Mouse (Mus musculus) mature B cell (primary cell): ENCODE data around the gene Fat1.

Source experiments
- in situ Hi-C: fragments of 300-500 bp; cut with MboI; formaldehyde crosslinking; loops from 2 replicates; pipeline ENCODE4 v1.14.3; 2019

Fat1 gene

DNA sequence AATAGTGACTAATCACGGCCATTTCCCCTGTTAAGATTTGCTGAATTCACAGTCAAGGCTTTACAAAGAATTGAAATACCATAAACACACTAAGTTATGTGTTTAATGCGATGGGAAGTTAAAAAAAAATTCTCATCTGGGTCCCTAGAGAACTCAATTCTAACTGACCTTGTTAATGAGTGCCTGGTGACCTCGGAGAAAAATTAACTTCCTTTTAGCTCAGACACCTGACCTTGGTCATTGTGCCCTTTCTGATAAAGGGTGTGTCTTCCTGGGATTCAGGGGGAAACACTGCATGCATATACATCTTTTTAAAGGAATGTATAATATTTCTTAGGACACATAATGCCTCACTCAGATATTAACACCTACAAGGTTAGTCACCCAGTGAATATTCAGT, 68.8 kb downstream of the Fat1 start:
- in situ Hi-C loops: no loop called here

DNA sequence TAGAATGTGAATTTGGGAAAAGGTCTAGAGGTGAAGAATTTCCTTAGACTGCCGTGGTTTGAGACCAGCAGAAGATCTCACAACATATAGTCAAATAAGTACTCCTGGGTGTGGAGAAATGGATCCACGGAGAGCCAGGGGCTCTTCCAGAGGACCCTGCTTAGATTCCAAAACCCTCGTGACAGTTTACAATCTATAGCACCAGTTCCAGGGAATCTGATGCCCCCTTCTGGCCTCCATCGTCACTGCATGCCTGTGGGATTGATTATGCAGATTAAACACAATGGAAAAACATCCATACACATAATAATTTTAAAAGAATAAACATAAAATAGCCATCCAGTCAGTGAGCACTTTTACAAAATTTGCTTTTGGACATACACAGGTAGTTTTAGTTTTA, 75.4 kb downstream of the Fat1 start:
- in situ Hi-C loops: no loop called here

DNA sequence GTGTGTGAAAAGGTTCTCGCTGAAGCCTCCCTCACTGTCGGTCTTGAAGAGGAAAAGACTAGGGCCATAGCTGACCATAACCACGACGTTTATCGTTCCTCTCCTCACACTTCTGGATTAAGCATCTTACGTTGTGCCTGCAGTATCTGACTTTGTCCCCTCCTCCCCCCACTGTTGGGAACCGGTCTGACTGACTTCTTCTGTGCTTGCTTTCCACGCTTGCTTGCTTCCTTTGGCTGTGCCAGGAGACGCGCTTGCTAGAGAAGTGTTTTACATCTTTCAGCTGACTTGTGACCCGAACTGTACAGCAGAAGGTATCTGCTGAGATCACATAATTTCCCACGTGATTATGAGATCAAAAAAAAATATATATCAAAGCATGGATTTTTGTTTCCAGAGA, 76.5 kb downstream of the Fat1 start:
- in situ Hi-C loops: no loop called here

DNA sequence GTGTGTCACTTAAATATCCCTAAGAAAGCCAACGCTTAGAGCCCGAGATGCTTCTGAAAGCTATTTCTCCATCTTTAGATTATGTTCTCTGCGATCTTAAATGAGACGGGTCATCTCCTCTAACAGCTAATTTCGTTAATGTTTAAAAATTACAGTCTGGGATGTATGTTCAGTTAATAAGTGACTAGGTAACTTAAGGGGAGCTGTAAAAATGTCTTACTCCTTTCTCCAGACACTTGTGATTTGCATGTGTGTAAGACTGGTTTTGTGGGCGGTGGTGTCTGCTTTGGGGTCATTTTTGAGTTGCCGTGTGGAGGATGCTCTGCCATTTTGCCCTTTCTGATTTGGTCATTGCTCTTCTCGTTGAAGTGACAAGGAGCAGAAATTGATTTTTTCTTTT, 78.6 kb downstream of the Fat1 start:
- in situ Hi-C loops: no loop called here

DNA sequence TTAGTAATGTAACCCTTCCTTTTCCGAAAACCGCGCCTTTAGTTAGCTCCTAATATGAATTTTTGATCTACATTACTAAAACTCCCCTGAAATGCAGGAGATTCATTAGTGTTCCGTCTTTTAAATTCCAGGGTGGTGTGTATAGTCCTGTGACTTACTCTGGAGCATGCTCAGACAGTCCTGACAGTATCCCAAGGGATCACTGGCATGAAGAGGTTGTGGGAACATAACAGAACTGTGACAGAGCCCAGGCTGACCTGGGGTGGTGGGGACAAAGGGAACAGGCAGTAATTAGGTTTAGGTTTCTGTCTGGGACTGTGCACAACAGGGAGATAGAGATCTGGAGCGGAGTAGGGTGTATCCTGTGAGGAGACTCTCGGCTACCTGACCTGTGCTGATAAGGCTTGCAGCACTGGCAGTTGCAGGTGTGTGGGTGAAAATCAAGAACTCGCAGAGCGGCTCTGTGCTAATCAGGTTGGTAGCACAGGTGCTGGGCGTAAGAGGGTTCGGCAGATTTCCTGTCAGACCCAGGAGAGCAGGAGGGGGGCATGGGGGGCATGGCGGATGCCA, 79.3 kb downstream of the Fat1 start:
- in situ Hi-C loops: no loop called here

DNA sequence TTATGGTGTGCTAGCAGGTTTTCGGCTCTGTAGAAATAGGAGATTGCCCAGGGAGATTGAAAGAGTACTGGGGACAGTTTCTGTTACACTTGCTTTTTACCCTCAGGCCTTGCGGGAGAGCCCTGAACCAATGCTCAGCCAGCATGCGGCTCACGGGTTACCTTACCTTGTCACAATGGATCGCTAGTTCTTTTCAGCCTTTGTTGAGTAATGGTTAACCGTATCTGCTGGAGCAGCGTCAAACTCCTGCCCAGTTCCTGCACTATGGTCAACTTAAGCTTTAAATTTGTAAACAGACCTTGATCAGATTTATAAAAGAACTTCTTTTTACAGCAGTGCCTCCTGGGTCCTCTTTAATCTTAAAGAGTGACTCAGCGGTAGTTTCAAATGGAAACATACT, 80.6 kb downstream of the Fat1 start:
- in situ Hi-C loops: no loop called here

DNA sequence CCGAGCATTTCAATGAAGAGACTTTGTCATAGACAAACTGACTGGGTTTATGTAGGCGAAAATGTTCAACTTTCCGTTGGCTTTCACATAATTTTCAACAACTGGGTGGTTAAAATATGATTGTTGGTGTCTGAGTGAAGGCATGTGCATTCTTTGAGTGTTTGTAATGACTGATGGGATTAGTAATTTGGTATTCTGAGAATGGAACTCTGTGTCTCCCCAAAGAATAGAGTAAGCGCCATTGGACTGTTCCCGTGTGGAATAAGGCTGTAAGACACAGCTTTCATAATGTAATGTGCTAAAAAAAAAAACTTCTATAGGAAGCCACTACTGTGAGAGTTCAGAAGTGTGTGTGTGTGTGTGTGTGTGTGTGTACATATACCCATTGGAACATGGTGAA, 84.0 kb downstream of the Fat1 start:
- in situ Hi-C loops: no loop called here

DNA sequence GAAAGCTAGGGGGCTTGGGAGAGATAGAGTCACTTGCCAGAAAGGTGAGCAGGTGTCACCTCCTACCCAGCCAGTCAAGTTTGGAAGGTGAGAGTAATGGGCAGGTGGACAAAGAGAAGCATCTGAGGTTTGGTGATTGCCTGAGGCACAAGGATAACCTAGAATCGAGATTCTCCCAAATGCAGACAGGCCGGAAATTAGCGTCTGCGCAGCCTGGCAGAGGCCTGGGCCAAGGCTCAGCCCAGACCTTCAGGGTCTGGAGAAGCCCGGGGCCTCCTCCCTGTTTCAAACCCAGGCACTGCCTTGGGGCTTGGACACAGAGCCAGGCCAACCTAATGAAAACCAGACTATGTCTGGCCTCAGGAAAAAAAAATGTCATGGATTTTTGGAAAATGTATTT, 85.9 kb downstream of the Fat1 start:
- in situ Hi-C loops: no loop called here

DNA sequence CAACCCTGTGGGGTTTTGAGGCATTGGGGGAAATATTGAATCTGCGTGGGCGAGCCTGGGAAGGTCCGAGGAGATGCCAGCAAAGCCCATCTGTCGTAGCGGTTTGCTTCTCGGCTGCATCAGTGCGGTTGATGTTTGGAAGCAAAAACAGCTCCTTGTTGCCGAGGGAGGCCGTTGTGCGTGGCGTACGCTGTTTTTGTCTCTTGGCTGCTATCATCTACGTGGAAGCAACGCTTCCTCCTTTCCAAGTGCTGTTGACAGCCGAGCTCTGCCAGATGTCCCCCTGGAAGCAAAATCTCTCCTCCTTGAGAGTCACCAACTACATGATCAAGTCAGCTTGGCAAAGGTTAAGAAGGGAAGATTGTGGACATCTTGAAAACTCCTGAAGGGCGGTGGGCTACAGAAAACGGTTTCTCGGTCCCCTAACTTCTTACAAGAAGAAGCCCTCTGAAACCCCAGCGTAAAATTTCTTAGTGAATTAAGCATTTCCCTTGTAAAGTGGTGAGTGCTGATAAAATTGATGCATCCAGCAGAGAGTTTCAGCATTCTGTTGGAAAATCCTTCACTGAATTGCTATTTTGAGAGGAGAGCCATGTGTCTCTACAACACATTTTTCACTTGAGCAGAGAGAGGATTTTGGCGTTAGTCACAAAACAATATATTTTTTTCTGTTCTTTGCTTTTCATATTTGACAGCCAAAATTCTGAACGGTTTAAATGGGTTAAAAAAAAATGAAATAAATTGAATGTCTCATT, 86.8 kb downstream of the Fat1 start:
- in situ Hi-C loops: no loop called here

DNA sequence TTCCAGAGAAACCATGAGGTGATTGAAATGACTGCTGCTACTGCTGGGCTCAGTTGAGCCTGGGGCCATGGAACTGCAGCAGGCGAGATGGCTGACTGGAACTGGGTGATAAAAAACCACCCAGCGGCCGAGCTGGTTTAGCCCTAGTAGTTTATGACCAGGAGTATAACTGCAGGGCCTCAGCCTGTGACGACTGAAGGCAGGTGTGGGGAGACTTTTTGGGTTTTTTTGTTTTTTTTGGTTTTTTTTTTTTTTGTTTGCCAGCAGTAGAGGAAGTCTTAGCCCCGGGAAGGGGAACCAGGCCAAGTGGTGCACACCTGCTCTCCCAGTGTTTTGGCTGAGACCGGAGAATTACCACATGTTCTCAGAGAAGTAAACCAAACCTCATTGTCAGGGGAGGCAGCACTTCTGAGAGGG, 92.8 kb downstream of the Fat1 start:
- in situ Hi-C loops: no loop called here

DNA sequence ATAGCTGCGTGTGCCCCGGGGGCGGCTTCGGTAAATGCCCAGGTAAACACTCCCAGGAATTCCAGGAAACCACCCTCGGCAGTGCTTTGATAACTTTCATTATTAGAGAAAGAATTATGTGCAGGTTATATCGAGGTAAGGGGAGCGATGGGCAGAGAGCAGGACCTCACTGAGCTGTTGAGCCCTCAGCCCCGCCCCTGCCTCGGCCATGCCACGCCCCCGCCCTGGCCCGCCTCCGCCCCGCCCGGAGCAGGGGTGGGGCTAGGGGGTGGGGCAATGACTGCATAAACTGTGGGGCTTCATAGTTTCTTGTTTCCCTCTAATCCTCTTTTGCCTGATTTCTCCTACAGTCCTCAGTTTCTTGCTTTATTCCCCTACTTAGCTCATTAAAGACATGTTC, 103.1 kb downstream of the Fat1 start:
- in situ Hi-C loops: no loop called here

DNA sequence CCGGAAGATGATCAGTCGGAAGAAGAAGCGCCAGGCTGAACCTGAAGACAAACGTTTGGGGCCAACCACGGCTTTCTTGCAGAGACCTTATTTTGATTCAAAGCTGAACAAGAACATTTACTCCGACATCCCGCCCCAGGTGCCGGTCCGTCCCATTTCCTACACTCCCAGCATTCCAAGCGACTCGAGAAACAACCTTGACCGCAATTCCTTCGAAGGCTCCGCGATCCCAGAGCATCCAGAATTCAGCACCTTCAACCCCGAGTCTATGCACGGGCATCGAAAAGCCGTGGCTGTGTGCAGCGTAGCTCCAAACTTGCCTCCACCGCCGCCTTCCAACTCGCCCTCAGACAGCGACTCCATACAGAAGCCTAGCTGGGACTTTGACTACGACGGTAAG, 108.9 kb downstream of the Fat1 start:
- in situ Hi-C loops: no loop called here

DNA sequence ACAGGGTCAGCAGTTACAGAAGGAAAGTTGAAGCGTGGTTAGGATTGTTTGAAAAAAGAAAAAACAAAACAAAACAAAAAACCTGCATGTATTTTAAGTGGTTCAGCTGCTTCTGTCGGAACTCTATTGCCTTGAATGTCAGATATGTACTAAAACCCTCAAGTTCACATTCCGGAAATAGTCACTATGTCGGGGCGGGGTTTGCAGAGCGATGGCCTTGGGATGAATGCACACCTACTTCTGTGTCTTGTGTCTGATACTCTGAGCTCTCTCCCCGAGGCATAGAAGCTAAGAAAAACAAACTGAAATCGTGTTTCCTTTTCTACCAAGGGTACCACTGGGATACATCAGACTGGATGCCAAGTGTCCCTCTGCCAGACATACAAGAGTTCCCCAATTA, 115.2 kb downstream of the Fat1 start:
- in situ Hi-C loops: no loop called here

DNA sequence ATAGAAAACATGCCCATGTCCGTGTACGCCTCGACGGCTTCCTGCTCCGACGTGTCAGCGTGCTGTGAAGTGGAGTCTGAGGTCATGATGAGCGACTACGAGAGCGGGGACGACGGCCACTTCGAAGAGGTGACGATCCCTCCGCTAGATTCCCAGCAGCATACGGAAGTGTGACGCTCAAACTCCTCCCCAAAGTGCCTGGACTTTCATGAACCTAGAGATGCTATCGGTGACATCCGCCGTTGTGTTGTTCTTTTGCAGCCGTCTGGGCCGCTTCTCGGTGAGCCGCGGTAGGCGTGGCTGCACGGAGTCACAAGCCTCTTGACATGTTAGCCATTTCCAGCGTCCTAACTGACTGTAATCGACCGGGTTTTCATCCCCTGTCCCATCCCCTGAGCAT, 116.0 kb downstream of the Fat1 start:
- in situ Hi-C loops: no loop called here

DNA sequence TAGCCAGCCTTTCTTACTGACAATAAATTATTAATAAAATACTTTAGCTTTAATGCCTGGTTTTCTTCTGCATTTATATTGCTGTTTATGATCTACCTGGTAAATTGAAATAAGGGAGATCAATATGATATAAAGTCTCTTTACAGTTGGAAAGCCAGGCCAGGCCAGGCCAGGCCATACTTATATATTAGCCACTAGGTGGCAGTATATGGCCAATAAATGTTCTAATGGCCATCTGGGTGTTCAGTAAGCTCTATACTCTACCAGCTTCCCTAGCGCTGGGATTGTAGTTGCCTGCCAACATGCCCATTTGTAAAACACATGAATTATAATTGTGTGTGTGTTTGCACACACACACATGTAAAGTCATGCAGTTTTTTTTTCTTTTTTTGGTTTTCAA, 117.0 kb downstream of the Fat1 start:
- in situ Hi-C loops: no loop called here

DNA sequence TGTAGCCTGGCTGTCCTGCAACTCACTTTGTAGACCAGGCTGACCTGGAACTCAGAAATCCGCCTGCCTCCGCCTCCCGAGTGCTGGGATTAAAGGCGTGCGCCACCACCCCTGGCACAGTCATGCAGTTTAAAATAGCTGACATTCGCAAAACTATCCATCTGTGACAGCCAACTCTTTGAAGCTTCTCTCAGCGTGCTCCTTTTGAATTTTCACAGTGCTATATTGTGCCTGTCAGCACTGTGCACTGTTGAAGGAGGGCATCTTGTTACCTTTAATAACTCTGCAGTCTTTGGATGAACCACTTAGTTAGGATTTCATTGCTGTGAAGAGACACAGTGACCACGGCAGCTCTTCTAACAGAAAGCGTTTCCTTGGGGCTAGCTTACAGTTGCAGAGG, 117.4 kb downstream of the Fat1 start:
- in situ Hi-C loops: no loop called here

DNA sequence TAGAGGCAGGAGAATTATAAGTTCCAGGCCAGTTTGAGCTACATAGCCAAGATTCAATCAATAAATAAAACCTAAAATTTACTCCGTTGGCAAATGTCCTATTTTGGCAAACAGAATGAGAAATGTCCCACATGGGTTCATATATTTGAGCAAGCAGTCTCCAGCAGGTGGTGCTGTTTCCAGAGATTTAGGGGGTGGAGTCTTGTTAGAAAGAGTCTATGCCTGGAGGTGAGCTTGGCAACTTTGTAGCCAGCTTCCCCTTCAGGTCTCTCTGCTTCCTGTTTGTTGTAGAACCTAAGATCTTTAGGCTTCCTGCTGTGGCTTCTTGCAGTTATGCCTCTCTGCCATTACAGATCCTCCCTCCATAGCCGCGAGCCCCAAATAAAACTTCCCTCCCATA, 120.3 kb downstream of the Fat1 start:
- in situ Hi-C loops: no loop called here

DNA sequence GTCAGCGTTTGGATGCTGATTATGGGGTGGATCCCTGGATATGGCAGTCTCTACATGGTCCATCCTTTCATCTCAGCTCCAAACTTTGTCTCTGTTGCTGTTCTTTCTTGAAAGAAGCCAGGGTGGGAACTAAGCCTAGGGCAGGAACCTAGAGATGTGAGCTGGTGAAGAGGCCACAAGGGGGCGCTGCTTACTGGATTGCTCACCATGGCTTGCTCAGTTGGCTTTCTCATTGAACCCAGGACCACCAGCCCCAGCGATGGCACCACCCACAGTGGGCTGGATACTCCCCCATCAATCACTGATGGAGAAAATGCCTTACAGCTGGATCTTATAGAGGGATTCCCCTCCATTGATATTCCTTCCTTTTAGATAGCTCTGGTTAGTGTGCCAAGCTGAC, 121.6 kb downstream of the Fat1 start:
- in situ Hi-C loops: no loop called here

DNA sequence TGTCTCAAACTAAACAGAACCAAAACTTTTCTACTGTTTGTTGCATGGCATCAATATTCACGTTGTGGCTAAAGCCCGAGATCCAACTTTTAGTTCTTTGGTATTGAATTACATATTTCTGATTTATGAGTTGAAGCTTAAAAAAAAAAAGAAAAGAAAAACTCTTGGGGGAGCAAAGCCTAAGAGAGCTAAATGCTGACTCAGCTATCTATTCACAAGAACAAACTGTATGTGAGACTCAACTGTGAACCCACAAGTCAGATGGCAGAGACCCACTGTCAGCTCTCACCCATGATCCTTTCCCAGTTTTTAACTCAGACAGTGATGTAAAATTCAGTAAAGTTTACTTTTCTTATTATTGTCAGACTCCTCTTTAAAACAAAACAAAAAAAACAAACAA, 124.8 kb downstream of the Fat1 start:
- in situ Hi-C loops: no loop called here

DNA sequence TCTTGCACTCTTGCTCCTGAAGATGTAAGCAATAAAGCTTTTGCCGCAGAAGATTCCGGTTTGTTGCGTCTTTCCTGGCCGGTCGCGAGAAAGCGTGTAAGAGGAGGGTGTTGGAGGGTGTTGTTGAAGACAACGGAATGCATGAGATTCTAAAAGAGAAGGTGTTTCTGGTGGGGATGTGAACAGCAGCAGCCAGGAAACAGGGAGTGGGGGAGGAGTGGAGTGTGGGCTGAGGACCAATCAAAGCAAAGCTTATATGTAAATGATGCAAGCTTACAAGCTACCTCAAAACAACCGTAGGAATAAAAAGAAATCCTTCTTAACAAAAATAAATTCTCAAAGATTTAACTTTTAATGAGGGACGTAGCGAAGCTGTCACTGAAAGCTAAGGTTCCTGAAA, 127.1 kb downstream of the Fat1 start:
- in situ Hi-C loops: no loop called here

DNA sequence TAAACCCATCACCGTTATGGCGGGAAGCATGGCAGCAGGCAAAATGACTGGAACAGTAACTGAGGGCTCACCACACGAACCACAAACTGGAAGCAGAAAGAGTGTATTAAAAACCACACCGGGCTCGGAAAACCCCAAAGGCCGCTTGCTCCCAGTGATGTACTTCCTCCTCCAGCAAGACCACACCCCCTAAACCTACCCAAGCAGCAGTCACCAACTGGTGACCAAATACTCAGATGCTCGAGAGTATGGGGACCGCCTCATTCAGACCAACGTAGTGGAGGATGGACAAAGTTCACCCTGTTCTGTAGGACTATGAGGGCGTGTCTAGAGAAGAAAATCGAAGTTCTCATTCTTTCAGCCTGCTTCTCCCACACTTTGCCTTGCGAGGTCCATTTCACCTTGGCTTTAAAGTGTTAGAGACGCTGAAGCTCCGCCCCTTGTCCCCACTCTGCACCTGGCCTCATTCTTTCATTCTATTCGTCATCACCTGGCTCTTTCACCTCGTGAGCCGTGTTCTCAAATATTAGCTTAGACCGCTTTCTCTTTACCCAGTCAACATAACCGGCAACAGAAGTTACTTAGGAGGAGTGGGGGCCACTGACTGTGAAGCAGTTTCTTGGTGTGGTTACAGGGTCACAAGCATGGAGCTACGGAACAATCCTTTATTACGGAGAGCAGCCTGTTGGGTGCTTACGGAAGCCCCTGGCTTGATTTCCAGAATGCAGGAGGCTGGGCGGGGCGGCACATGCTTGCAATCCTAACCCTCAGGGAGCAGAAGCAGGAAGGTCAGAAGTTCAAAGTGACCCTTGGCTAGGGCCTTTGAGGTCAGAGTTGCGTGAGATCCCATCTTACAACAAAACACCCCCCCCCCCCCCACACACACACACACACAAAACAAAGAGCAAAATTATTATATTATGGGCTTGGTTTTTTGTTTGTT, 128.0 kb downstream of the Fat1 start:
- in situ Hi-C loops: no loop called here

DNA sequence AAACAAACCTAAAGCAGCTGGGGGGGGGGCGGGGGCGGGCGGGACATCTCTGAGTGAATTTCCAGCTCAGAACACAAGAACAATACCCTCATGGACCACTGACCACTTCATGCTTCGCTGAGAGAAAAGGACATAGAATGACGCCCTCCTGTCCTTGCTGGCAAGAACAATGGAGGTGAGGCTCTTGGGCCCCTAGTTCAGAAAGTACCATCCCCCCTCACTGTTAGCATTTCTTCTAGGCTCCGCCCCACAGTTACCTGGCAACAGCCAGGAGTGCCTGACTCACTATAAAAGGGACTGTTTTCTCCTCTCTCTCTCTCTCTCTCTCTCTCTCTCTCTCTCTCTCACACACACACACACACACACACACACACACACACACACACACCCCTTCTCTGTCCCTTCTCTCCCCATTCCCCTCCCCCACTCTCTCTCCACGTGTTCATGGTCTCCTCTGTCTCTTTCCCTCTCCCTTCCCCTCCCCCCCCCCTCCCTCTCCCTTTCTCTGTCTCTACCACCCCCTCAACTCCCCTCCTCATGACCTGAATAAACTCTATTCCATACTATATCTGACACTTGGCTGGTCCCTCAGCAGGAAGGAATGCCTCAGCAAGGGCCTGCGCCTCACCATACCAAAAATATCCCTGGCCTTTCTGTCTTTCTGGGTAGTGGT, 129.1 kb downstream of the Fat1 start:
- in situ Hi-C loops: no loop called here
